In the genomic region with DNA sequence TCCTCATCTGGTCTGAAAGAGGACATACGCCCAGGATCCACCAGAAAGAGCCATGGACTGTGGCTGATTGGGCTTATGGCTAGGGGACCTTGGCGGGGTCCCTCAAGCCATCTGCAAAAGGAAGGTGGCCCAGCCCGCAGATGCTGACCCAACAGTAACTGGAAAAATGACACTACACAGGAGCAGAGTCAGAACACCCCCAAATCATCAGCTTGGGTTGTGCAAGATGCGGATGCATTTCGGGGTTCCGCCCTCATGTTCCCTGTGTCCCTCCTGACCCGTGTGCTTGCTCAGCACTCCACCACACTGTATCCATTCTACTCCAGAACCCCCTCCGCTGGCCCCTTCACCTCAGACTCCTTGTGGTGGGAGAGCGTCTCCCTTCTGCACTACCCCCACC, we compare ENCODE assay signal across 17 mouse cellular contexts. TPM values are rescaled to one million over a fixed set of nuclear protein-coding genes. Genes with fewer than 3 reads are reported as not detected.
"Had no signal": no experiment of that assay in that cellular context is flagged by ENCODE, and none has a peak within 500 bp of the region (broad histone marks: within the 10 kb centered on the region; RNA-seq: fewer than 3 reads in every experiment).

No protein-coding gene starts in this region.

- H3K9ac ChIP-seq: lung, embryonic 14.5 days; midbrain, embryonic 12.5 days; neural tube, embryonic 12.5 days; stomach, embryonic 15.5 days had no signal

- H3K27ac ChIP-seq: midbrain, embryonic 10.5 days; midbrain, embryonic 12.5 days; neural tube, embryonic 12.5 days; stomach, embryonic 15.5 days; stomach, postnatal 0 days had no signal

- H3K36me3 ChIP-seq: midbrain, embryonic 12.5 days had no signal

- H3K4me3 ChIP-seq: megakaryocyte, embryonic 14.5 days; midbrain, embryonic 10.5 days; midbrain, embryonic 12.5 days; neural tube, embryonic 12.5 days; stomach, embryonic 15.5 days had no signal

- H3K27me3 ChIP-seq: midbrain, embryonic 12.5 days; neural tube, embryonic 12.5 days; stomach, embryonic 15.5 days had no signal

- ATAC-seq: midbrain, embryonic 16.5 days had no signal

- DNase-seq: lung, adult 18-20 months; lung, embryonic 14.5 days; lung, postnatal 10 days; lung, postnatal 4 days; midbrain, embryonic 14.5 days; right cerebral cortex, postnatal 14 days; thymus, adult 2 months; thymus, postnatal 14 days; thymus, postnatal 36 days had no signal

- H3K4me1 ChIP-seq: midbrain, embryonic 12.5 days; neural tube, embryonic 12.5 days; stomach, embryonic 15.5 days had no signal

RNA-seq across cellular contexts. Expression of a gene that starts 50.9 kb away (rescaled TPM):
- total RNA-seq: megakaryocyte progenitor cell, adult 5-6 weeks had no signal
